Mouse (Mus musculus) bone marrow, adult 2 months (tissue): ENCODE results near the gene Prr5l.

ENCODE experiments used
- CTCF ChIP-seq: fragments of 200-500 bp; IDR thresholded peaks from 2 replicates; pipeline ENCODE4 v1.5.1; 2011; ENCODE audit warnings: low read length, control low read depth; ENCODE audit not compliant: control insufficient read depth, insufficient read depth
- POLR2A ChIP-seq: fragments of 200-500 bp; IDR thresholded peaks from 2 replicates; pipeline ENCODE4 v1.6.1; 2011; ENCODE audit warnings: low read depth, mild to moderate bottlenecking, control low read depth, low read length, borderline replicate concordance; ENCODE audit not compliant: control insufficient read depth

DNA sequence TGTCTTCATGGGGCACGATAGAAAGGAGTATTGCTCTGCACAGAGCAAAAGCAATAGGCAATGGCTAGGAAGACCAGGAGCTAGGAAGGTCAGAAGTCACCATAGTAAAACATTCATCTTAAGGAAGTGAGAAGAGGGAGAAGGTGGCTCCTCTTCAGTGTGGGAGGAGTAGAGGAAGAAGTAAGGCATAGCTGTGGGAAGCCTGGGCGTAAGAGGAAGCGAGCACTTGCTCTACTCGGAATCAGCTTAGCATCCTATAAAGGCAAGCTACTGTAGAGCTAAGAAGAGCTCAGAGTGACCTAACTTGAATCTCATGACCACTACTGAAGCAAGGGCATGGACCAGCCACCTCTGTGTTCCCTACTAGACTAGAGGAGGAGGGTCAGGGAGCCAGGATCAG lies 39.5 kb upstream of the Prr5l start:
- TF ChIP-seq POLR2A (no peak), CTCF (no peak)
